Mouse (Mus musculus) common myeloid progenitor, adult 5-6 weeks (primary cell): ENCODE results near the gene Olfr196. TPM values are rescaled to one million over a fixed set of nuclear protein-coding genes. Genes with fewer than 3 reads are reported as not detected.
"Not testable (repeated sequence)": the region's sequence is repeated elsewhere in the genome, so short reads cannot be mapped to it uniquely, and the experiment has no call there.

Experiments used
- ATAC-seq: replicated peaks from 2 replicates; pipeline ENCODE4 v1.8.0; 2016; ENCODE audit warnings: low read depth, mild to moderate bottlenecking, moderate TSS enrichment, inconsistent platforms; ENCODE audit not compliant: poor library complexity, severe bottlenecking
- total RNA-seq: library from RNA; stranded (forward); fragments of 200-1000, 187-1606 nt; gene quantifications from 2 replicates; pipeline ENCODE4 v1.2.3, GENCODE M21; 2017

Olfr196 gene
- total RNA-seq: not detected in 2 replicates

GRCm38 (mm10) chr16:59170354-59170753 is at the start of gene Olfr196:
Gene Olfr196 (minus strand): TSS chr16:59170454.
- no peak for ATAC-seq

GRCm38 (mm10) chr16:59219667-59220066 is 49.4 kb upstream of the Olfr196 start, which contains the start of gene Olfr199:
Gene Olfr199 (minus strand): TSS chr16:59219767.
- not testable (repeated sequence) for ATAC-seq

- not testable (repeated sequence) for ATAC-seq
These were observed 47.6 kb upstream of the Olfr196 start for GRCm38 (mm10) chr16:59217861-59218260.

DNA sequence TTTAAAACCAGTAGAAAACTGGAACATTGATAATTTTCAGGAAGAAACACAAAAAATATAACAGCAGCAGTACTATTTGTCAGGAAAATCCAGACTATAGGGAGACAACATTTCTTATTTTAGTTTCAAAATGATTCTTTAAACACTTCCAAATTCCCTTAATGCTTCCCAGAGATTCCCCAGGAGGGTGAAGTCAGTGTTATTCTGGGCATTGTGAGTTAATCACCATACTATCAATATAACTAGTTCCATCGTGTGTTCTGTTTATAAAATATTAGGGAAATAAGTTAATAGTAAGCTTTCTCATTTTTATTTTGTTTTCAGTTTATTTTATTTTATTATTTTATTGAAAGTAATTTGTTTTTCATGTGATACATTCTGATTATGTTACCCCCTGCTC is 33.2 kb upstream of the Olfr196 start, which contains the start of gene Olfr198:
TSS of gene Olfr198 (minus strand) at position 101 of the 400 bp plus-strand sequence.
- ATAC-seq: not testable (repeated sequence)

- no peak for ATAC-seq
These were observed 18.3 kb downstream of the Olfr196 start for GRCm38 (mm10) chr16:59151996-59152395.

DNA sequence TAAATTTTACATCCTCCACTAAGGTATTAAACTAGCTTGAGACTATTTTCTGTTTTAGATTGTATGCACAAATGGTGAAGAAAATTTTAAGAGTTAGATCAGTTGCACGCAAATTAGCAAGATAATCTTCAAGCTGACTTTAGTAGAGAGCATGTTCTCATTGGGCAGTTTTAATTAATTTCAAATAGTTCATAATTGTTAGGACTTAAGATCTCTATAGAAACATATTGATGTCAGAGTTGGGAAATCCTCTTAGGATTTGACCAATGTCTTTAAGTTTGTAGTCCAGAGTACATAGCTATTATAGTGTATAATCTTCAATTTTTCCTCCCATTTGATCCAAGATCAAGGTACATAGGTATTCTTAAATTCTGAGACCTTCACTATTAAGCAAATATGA is 23.5 kb downstream of the Olfr196 start, which contains the start of gene Olfr195:
TSS of gene Olfr195 (plus strand) at position 301 of the 400 bp plus-strand sequence.
- no peak for ATAC-seq

DNA sequence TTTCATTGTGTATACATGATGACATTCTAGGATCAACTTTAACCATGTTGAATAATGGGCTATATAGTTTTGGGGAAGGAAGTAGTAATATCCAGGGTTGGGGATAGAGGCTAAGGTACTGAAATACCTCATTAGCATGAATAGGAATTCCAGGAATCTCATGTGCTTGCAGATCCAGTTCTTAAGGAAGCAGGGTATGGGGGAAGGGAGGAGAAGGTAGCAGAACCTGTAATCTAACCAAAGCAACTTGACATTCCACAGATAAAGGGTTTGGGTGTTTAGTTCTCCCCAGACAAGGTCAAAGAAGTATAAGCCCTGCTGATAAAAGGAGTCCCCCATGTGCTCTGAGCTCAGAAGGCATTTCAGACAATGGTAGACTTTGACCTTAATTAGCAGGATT is 29.1 kb downstream of the Olfr196 start:
- no peak for ATAC-seq

- no peak for ATAC-seq
These were observed 39.5 kb downstream of the Olfr196 start for GRCm38 (mm10) chr16:59130740-59131139.

DNA sequence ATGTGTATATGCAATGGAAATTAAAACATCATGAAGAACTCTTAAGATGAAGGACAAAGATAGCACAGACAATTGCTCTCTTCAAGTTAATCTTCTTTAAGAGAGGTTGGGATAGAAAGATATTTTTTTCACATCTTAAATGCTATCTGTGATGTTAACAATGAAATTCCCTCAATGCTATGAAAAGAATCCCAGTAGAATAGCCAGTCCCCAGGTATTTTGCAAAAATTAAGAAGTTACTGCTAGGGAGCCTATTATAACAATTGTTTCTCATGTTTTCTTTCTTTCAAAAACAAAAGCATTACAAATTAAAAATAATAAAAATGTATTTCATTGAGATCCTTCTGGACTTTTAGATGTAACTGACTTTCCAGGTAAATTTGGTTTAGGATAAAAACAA is 49.3 kb downstream of the Olfr196 start, which contains the start of gene Olfr194:
TSS of gene Olfr194 (minus strand) at position 101 of the 400 bp plus-strand sequence.
- ATAC-seq: no peak

Other genes starting within 250 kb of the Olfr196 start
- not detected in 2 replicates for gene Olfr181, start 241.7 kb downstream of the Olfr196 start, total RNA-seq
- not detected in 2 replicates for gene Olfr180, start 241.1 kb downstream of the Olfr196 start, total RNA-seq
- gene Olfr183, start 175.1 kb downstream of the Olfr196 start, total RNA-seq: not detected in 2 replicates
- not detected in 2 replicates for gene Olfr186, start 140.2 kb downstream of the Olfr196 start, total RNA-seq
- not detected in 2 replicates for gene Olfr187, start 130.7 kb downstream of the Olfr196 start, total RNA-seq
- gene Olfr190, start 92.4 kb downstream of the Olfr196 start, total RNA-seq: not detected in 2 replicates
- gene Olfr191, start 80.6 kb downstream of the Olfr196 start, total RNA-seq: not detected in 2 replicates
- gene Olfr193, start 58.6 kb downstream of the Olfr196 start, total RNA-seq: not detected in 2 replicates
- not detected in 2 replicates for gene Olfr194, start 49.4 kb downstream of the Olfr196 start, total RNA-seq
- not detected in 2 replicates for gene Olfr195, start 23.4 kb downstream of the Olfr196 start, total RNA-seq
- gene Olfr198, start 33.1 kb upstream of the Olfr196 start, total RNA-seq: not detected in 2 replicates
- gene Olfr199, start 49.3 kb upstream of the Olfr196 start, total RNA-seq: not detected in 2 replicates
- not detected in 2 replicates for gene Olfr201, start 102.2 kb upstream of the Olfr196 start, total RNA-seq
- not detected in 2 replicates for gene Olfr202, start 116.3 kb upstream of the Olfr196 start, total RNA-seq
- not detected in 2 replicates for gene Olfr203, start 128.4 kb upstream of the Olfr196 start, total RNA-seq
- not detected in 2 replicates for gene Olfr204, start 147.8 kb upstream of the Olfr196 start, total RNA-seq
- not detected in 2 replicates for gene Olfr205, start 160.7 kb upstream of the Olfr196 start, total RNA-seq
- gene Olfr206, start 178.8 kb upstream of the Olfr196 start, total RNA-seq: not detected in 2 replicates
- not detected in 2 replicates for gene Olfr209, start 193.5 kb upstream of the Olfr196 start, total RNA-seq
- gene Gabrr3, start 236.9 kb upstream of the Olfr196 start, total RNA-seq: not detected in 2 replicates